Mouse (Mus musculus) ES-E14 (cell line): ENCODE data around the gene Tmprss13. TPM values are rescaled to one million over a fixed set of nuclear protein-coding genes. Genes with fewer than 3 reads are reported as not detected.

ENCODE experiments used
- DNase-seq: peaks from one replicate; pipeline ENCODE4 v3.0.0-alpha.2; 2013; ENCODE audit warnings: low read depth, low spot score
- H3K27ac ChIP-seq: 2 replicates; pipeline ENCODE4 v1.5.1; 2012; ENCODE audit warnings: low read depth, mild to moderate bottlenecking, low read length, moderate library complexity, mixed read lengths; ENCODE audit not compliant: poor library complexity, insufficient read depth, severe bottlenecking
- H3K36me3 ChIP-seq: 2 replicates; pipeline ENCODE4 v1.6.1; 2012; ENCODE audit warnings: mild to moderate bottlenecking, low read length, moderate library complexity, mixed read lengths; ENCODE audit not compliant: control insufficient read depth, poor library complexity, insufficient read depth, severe bottlenecking
- H3K4me1 ChIP-seq, 2 experiments: fragments of 150-350 bp in 1 of 2; sonication (generic) in 1 of 2; 2 replicates each; pipeline ENCODE4 v1.6.1; 2012; ENCODE audit warnings: low read length in 2 of 2, mild to moderate bottlenecking in 1 of 2, mixed read lengths in 1 of 2; ENCODE audit not compliant: control insufficient read depth in 2 of 2, insufficient read depth in 2 of 2, poor library complexity in 1 of 2
- H3K4me3 ChIP-seq, 2 experiments: fragments of 150-350 bp in 1 of 2; sonication (generic) in 1 of 2; 2 replicates each; pipeline ENCODE4 v1.5.1; 2012; ENCODE audit warnings: low read length in 2 of 2, low read depth in 1 of 2, mild to moderate bottlenecking in 1 of 2, mixed read lengths in 1 of 2; ENCODE audit not compliant: insufficient read depth in 1 of 2, poor library complexity in 1 of 2, severe bottlenecking in 1 of 2
- H3K9ac ChIP-seq: 2 replicates; pipeline ENCODE4 v1.6.1; 2012; ENCODE audit warnings: low read depth, mild to moderate bottlenecking, low read length, mixed read lengths; ENCODE audit not compliant: poor library complexity, insufficient read depth, severe bottlenecking
- H3K9me3 ChIP-seq: fragments of 150-350 bp; sonication (generic); 2 replicates; pipeline ENCODE4 v1.6.1; 2012; ENCODE audit warnings: low read depth, mild to moderate bottlenecking, low read length; ENCODE audit not compliant: control insufficient read depth, insufficient read depth
- CHD2 ChIP-seq: IDR thresholded peaks from 2 replicates; pipeline ENCODE4 v1.6.1; 2014; ENCODE audit warnings: mild to moderate bottlenecking, low read depth, low read length, inconsistent platforms
- HCFC1 ChIP-seq: IDR thresholded peaks from 2 replicates; pipeline ENCODE4 v1.6.1; 2012; ENCODE audit warnings: low read length, inconsistent platforms, borderline replicate concordance; ENCODE audit not compliant: insufficient read depth
- MAFK ChIP-seq: IDR thresholded peaks from 2 replicates; pipeline ENCODE4 v1.6.1; 2014; ENCODE audit warnings: mild to moderate bottlenecking, low read depth, low read length, inconsistent platforms; ENCODE audit not compliant: insufficient read depth
- ZC3H11A ChIP-seq: IDR thresholded peaks from 2 replicates; pipeline ENCODE4 v1.6.1; 2012; ENCODE audit warnings: low read depth, mild to moderate bottlenecking, inconsistent platforms, low read length, borderline replicate concordance
- ZNF384 ChIP-seq: IDR thresholded peaks from 2 replicates; pipeline ENCODE4 v1.6.1; 2012; ENCODE audit warnings: low read depth, low read length, inconsistent platforms
- in situ Hi-C, 2 experiments: fragments of 600-800 bp; cut with MboI; formaldehyde crosslinking; loops; one replicate each; pipeline ENCODE4 v1.15.1; 2025; ENCODE audit warnings: low sequenced_read_pairs in 2 of 2, inconsistent platforms in 1 of 2; ENCODE audit not compliant: unreplicated experiment in 2 of 2
- total RNA-seq: library from RNA; depleted of rRNA; stranded (reverse); fragments of 300-350 nt; gene quantifications from 2 replicates; pipeline ENCODE4 v1.2.3, GENCODE M21; 2012; rRNA removed

Gene Tmprss13
- 0.22 and 0.90 TPM in 2 replicates for total RNA-seq

DNA sequence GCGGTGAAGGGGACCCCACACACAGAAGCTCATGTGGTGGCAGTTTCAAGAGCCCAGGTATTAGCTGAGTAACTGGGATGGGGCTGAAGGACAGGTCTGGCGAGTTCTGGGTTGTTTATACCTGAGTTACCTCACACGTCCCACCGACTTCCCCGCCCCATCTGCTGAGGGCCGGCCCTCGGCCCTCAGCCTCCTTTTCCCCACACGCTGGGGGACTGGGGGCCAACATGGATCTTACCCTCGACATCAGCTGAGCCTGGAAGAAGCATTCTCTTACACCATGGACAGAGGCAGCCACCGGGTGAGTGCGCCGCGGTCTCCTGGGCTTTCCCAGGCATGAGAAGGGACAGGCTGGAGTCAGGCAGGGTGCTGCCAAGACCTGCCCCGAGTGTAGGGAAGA is at the start of gene Tmprss13:
Tmprss13 (plus strand) TSS at position 246 of the 400 bp plus-strand sequence.
- TF ChIP-seq MAFK (no peak), ZNF384 (no peak), CHD2 (no peak), HCFC1 (no peak), ZC3H11A (no peak)
- Histone ChIP-seq H3K4me3 (no peak within 1 kb of the TSS), H3K9ac (no peak within 1 kb of the TSS), H3K36me3 (no peaks in the 10 kb centered on the region), H3K9me3 (no peaks in the 10 kb centered on the region), H3K27ac (no peak within 1 kb of the TSS), H3K4me1 (no peaks in the 10 kb centered on the region)
- in situ Hi-C loops = no loop called here
- no peak for DNase-seq

DNA sequence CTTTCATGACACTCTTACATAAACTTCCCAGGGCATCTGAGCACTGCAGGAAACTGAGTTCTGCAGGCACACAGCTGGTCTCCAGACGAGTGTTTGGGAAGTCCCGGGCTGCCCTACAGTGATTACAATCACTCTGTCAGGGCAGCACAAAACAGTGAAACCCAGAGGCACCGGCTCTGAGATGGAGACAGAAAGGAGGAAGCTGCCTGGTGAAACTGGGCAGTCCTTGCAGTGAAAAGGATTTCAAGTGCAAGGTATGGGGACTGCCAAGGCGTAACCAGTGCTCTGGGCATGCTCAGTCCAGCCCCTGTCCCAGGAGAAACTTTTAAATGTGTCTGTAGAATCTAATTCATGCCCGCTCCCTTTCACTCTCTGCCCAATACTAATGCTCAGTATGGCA is 46.7 kb upstream of the Tmprss13 start:
- H3K9ac ChIP-seq = no peak overlapping the region
- no peaks in the 10 kb centered on the region; a peak in 1 of 4 replicates for H3K4me1 ChIP-seq
- H3K27ac ChIP-seq = no peak overlapping the region
- in situ Hi-C loops = no loop called here
- no peak for DNase-seq
- H3K9me3 ChIP-seq = no peaks in the 10 kb centered on the region
- no peak overlapping the region for H3K4me3 ChIP-seq
- TF ChIP-seq ZC3H11A (no peak), ZNF384 (no peak), HCFC1 (no peak), CHD2 (no peak), MAFK (no peak)
- H3K36me3 ChIP-seq = no peaks in the 10 kb centered on the region

- Histone ChIP-seq H3K9ac (no peak overlapping the region), H3K27ac (no peak overlapping the region), H3K9me3 (no peaks in the 10 kb centered on the region), H3K4me1 (no peaks in the 10 kb centered on the region), H3K36me3 (no peaks in the 10 kb centered on the region), H3K4me3 (no peak overlapping the region)
- TF ChIP-seq ZC3H11A (no peak), CHD2 (no peak), ZNF384 (no peak), HCFC1 (no peak), MAFK (no peak)
- in situ Hi-C loops = no loop called here
- DNase-seq = no peak
Measured at GRCm38 (mm10) chr9:45274218-45274617, 44.7 kb upstream of the Tmprss13 start.

GRCm38 (mm10) chr9:45274635-45275034 is 44.3 kb upstream of the Tmprss13 start:
- Histone ChIP-seq H3K36me3 (no peaks in the 10 kb centered on the region), H3K4me3 (no peak overlapping the region), H3K4me1 (no peaks in the 10 kb centered on the region), H3K9me3 (no peaks in the 10 kb centered on the region), H3K9ac (no peak overlapping the region), H3K27ac (no peak overlapping the region)
- no peak for TF ChIP-seq HCFC1
- no peak for DNase-seq
- in situ Hi-C loops = no loop called here

DNA sequence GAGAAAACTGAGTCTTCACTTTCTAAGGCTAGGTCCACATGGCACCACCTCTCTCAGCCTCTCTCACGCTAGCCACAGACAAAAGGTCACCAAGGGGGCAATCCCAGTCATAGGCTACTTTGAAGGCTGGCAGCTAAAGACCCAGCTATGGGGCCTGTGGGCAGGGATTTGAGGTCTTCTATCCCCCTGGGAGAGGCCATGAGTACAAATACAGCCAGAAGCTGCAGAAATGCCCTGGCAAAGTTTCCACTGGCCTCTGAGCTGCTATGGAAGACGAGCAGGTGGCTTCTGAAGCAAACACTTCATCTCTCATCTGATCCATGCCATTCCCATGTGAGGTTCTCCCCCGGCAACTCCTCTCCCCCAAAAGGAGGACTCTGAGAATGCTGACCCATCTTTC is 38.8 kb upstream of the Tmprss13 start:
- no peak for DNase-seq
- no peak for TF ChIP-seq HCFC1
- no peak for TF ChIP-seq MAFK
- no peak for TF ChIP-seq CHD2
- TF ChIP-seq ZNF384 = no peak
- TF ChIP-seq ZC3H11A = no peak
- no peak overlapping the region for H3K4me3 ChIP-seq
- no peak overlapping the region for H3K9ac ChIP-seq
- no peaks in the 10 kb centered on the region for H3K9me3 ChIP-seq
- no peak overlapping the region for H3K27ac ChIP-seq
- in situ Hi-C loops = no loop called here
- H3K36me3 ChIP-seq = no peaks in the 10 kb centered on the region
- H3K4me1 ChIP-seq = no peaks in the 10 kb centered on the region
